ENCODE assay signal across 17 mouse cellular contexts in genomic region chr19:55774824-55775223, GRCm38 (mm10). TPM values are rescaled to one million over a fixed set of nuclear protein-coding genes. Genes with fewer than 3 reads are reported as not detected.
DNase-seq lines count a peak whose midpoint lies in the region; ATAC-seq and TF ChIP-seq lines count a peak whose summit lies in the region.
"Had no signal": no experiment of that assay in that cellular context is flagged by ENCODE, and none has a peak within 500 bp of the region (broad histone marks: within the 10 kb centered on the region; RNA-seq: fewer than 3 reads in every experiment).

No protein-coding gene starts in this region.

- no peak for TF ChIP-seq CTCF in gastrocnemius, adult 2 months (IDR thresholded peaks at IDR 0.05)

- 65% methylated on average over 7 of the region's 7 CpGs for WGBS in embryonic facial prominence, embryonic 14.5 days

- no peaks in the 10 kb centered on the region for H3K9me3 ChIP-seq in embryonic facial prominence, embryonic 14.5 days (ENCODE audit: control insufficient read depth, low read length)
- H3K9me3 ChIP-seq: forebrain, embryonic 15.5 days; hindbrain, embryonic 15.5 days; liver, embryonic 13.5 days had no signal

- no peak for DNase-seq in gastrocnemius, adult 2 months
- DNase-seq in gastrocnemius, postnatal 4 days (ENCODE audit: low spot score in 2 of 2) = no peak
- DNase-seq in 416B (ENCODE audit: low read depth) = peak; percentile 12
- no peak for DNase-seq in embryonic facial prominence, embryonic 14.5 days (ENCODE audit: low spot score)
- no peak for DNase-seq in ovary, postnatal 14 days (ENCODE audit: low spot score)
- DNase-seq in urinary bladder, postnatal 14 days (ENCODE audit: low spot score) = no peak
- DNase-seq in cerebellum, adult 8-10 months = no peak
- DNase-seq: cerebellum, adult 11-12 months; heart, adult 2 months; kidney, adult 8-10 months; liver, embryonic 13.5 days; thymus, adult 2 months had no signal

- peaks cover 54% of the 10 kb centered on the region for H3K79me2 ChIP-seq in myocyte (ENCODE audit: control insufficient read depth, insufficient read depth)

- no peaks in the 10 kb centered on the region; the same call in 1 of the 2 replicates for H3K36me3 ChIP-seq in embryonic facial prominence, embryonic 14.5 days (ENCODE audit: control insufficient read depth, insufficient read depth, low read length)
- no peaks in the 10 kb centered on the region for H3K36me3 ChIP-seq in myocyte (ENCODE audit: control insufficient read depth, insufficient read depth)
- H3K36me3 ChIP-seq: forebrain, embryonic 15.5 days; hindbrain, embryonic 15.5 days; liver, embryonic 13.5 days had no signal

- intact Hi-C loops in gastrocnemius, adult 2 months (cut with DNase I) = no loop called here

- H3K4me2 ChIP-seq in embryonic facial prominence, embryonic 14.5 days (ENCODE audit: low read depth, low read length) = no peak overlapping the region
- H3K4me2 ChIP-seq in myocyte (ENCODE audit: low read depth) = peak overlapping the region; percentile 79
- H3K4me2 ChIP-seq: forebrain, embryonic 15.5 days; hindbrain, embryonic 15.5 days; liver, embryonic 13.5 days; midbrain, embryonic 11.5 days had no signal

- no peak; the same call in 1 of the 2 replicates for ATAC-seq in embryonic facial prominence, embryonic 14.5 days (ENCODE audit: low read depth)
- ATAC-seq: forebrain, embryonic 15.5 days; lung, postnatal 0 days had no signal

- no peak for TF ChIP-seq POLR2A in myocyte (IDR thresholded peaks at IDR 0.05; ENCODE audit: insufficient read length, low read depth)

- no peak overlapping the region for H3K9ac ChIP-seq in embryonic facial prominence, embryonic 14.5 days (ENCODE audit: low read depth, low read length)
- H3K9ac ChIP-seq: forebrain, embryonic 15.5 days; hindbrain, embryonic 15.5 days; liver, embryonic 13.5 days had no signal

- H3K4me3 ChIP-seq in gastrocnemius, adult 2 months = no peak overlapping the region
- H3K4me3 ChIP-seq in embryonic facial prominence, embryonic 14.5 days (ENCODE audit: low read depth, low read length) = no peak overlapping the region
- no peak overlapping the region for H3K4me3 ChIP-seq in myocyte
- H3K4me3 ChIP-seq: forebrain, embryonic 15.5 days; heart, adult 2 months; hindbrain, embryonic 15.5 days; liver, embryonic 13.5 days had no signal

- H3K4me1 ChIP-seq in embryonic facial prominence, embryonic 14.5 days (ENCODE audit: control insufficient read depth, insufficient read depth, low read length) = peaks cover 31% of the 10 kb centered on the region

- H3ac ChIP-seq in myocyte (ENCODE audit: control insufficient read depth, insufficient read length) = no peak overlapping the region

- H3K27me3 ChIP-seq in embryonic facial prominence, embryonic 14.5 days (replicated peaks; ENCODE audit: control insufficient read depth, insufficient read depth, low read length) = no peaks in the 10 kb centered on the region
- H3K27me3 ChIP-seq in myocyte (ENCODE audit: control insufficient read depth, insufficient read depth, insufficient read length) = no peaks in the 10 kb centered on the region
- H3K27me3 ChIP-seq: forebrain, embryonic 15.5 days; hindbrain, embryonic 15.5 days had no signal

- H3K27ac ChIP-seq in gastrocnemius, adult 2 months = peak overlapping the region; percentile 24; the same call in 1 of the 2 replicates
- peak overlapping the region; percentile 24 for H3K27ac ChIP-seq in embryonic facial prominence, embryonic 14.5 days (replicated peaks; ENCODE audit: low read depth, low read length)
- H3K27ac ChIP-seq: forebrain, embryonic 15.5 days; heart, adult 2 months; hindbrain, embryonic 15.5 days; liver, embryonic 13.5 days had no signal

TF ChIP-seq in myocyte, 11 proteins besides CTCF, POLR2A, EP300 and RAD21:
- no peak for TF ChIP-seq MYOD1 (IDR thresholded peaks at IDR 0.05; ENCODE audit: control insufficient read depth in 1 of 3, insufficient read length in 2 of 3, low read depth in 2 of 3)
- no peak for TF ChIP-seq TCF3 (IDR thresholded peaks at IDR 0.05; ENCODE audit: insufficient read length, low read depth)
- no peak for TF ChIP-seq SRF (IDR thresholded peaks at IDR 0.05; ENCODE audit: control insufficient read depth, insufficient read length, low read depth)
- no peak for TF ChIP-seq USF1 (IDR thresholded peaks at IDR 0.05; ENCODE audit: low read depth)
- no peak for TF ChIP-seq REST (IDR thresholded peaks at IDR 0.05; ENCODE audit: insufficient read depth, insufficient read length)
- no peak for TF ChIP-seq MYOG (IDR thresholded peaks at IDR 0.05; ENCODE audit: control insufficient read depth in 1 of 3, insufficient read depth in 1 of 3, insufficient read length in 2 of 3, low read depth in 2 of 3)
- TF ChIP-seq E2F4 (IDR thresholded peaks at IDR 0.05; ENCODE audit: insufficient read depth) = no peak
- TF ChIP-seq POLR2AphosphoS2 (IDR thresholded peaks at IDR 0.05; ENCODE audit: insufficient read length, low read depth) = no peak
- TF ChIP-seq MAX (IDR thresholded peaks at IDR 0.05; ENCODE audit: low read depth) = no peak
- no peak for TF ChIP-seq CEBPB (IDR thresholded peaks at IDR 0.05; ENCODE audit: insufficient read depth, poor library complexity, severe bottlenecking)
- TF ChIP-seq TCF12 (IDR thresholded peaks at IDR 0.05; ENCODE audit: insufficient read depth, poor library complexity, severe bottlenecking) = no peak

RNA-seq across cellular contexts. Expression of gene Tcf7l2, which starts 33.2 kb away (rescaled TPM):
- total RNA-seq in gastrocnemius, adult 2 months (2021) = 10 to 100 TPM; 10.3 to 11.0 TPM
- 10 to 100 TPM; 51.2 to 54.9 TPM for total RNA-seq in gastrocnemius, postnatal 4 days (2021)
- 106 and 124 TPM in 2 replicates for polyA plus RNA-seq in embryonic facial prominence, embryonic 14.5 days (2014; fragmentation: Nextera tagmentation; extraction: Ambion mirVana)
- 5.4 TPM for polyA plus RNA-seq in myocyte (2012; fragmentation: generic; extraction: Trizol)

Comparison
In these comparisons a context has a peak if more than half of its experiments do, and no peak if none do; other contexts are left out.
1. RNA of gene Tcf7l2, which starts 33.2 kb away (total RNA-seq): 51.2 to 54.9 TPM in gastrocnemius, postnatal 4 days; 10.3 to 11.0 TPM in gastrocnemius, adult 2 months; every median in the first group is over 4 times any median in the second.